Mouse (Mus musculus): ENCODE measurements around the gene Phospho1. TPM values are rescaled to one million over a fixed set of nuclear protein-coding genes. Genes with fewer than 3 reads are reported as not detected.
A peak's percentile ranks its signal among the peaks of the same experiment; 100 is the strongest.

Phospho1 gene
- polyA plus RNA-seq, 1 experiment: 278 TPM

DNA sequence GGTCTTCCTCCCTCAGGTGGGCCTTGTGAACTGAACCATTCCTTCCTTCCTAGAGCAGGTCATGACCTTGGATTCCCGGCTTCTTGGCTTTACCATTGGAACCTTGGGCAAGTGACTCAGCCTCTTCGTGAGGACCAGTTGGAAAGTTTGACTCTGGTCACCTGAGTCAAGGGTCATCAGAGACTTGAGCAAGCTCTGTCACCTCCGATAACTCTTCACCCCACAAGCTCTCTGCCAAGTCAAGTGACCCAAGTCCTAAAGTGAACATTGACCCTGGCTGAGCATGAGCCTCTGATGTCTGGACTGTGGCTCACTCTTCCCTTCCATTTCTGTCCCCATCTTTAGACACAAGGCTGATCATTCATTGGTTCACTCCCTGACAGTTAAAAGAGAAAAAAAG, 2.8 kb upstream of the Phospho1 start:
- Histone ChIP-seq H3K27me3 (ENCODE audit: control insufficient read depth, insufficient read depth, low read length) (no peaks in the 10 kb centered on the region), H3K4me3 (ENCODE audit: low read depth, low read length) (no peak overlapping the region), H3K36me3 (ENCODE audit: control insufficient read depth, insufficient read depth, low read length) (no peaks in the 10 kb centered on the region), H3K4me1 (ENCODE audit: control insufficient read depth, insufficient read depth, insufficient read length, low read length) (peaks cover 17% of the 10 kb centered on the region; the same call in 1 of the 2 replicates), H3K27ac (ENCODE audit: insufficient read depth, low read depth, low read length) (peak overlapping the region; percentile 87)
- WGBS: 61% methylated on average over 3 of the region's 3 CpGs
- TF ChIP-seq CTCF (IDR thresholded peaks at IDR 0.05; ENCODE audit: extremely low read depth, insufficient read length, insufficient replicate concordance, low read depth, low read length): no peak
- TF ChIP-seq POLR2A (IDR thresholded peaks at IDR 0.05; ENCODE audit: low read depth, low read length): no peak

DNA sequence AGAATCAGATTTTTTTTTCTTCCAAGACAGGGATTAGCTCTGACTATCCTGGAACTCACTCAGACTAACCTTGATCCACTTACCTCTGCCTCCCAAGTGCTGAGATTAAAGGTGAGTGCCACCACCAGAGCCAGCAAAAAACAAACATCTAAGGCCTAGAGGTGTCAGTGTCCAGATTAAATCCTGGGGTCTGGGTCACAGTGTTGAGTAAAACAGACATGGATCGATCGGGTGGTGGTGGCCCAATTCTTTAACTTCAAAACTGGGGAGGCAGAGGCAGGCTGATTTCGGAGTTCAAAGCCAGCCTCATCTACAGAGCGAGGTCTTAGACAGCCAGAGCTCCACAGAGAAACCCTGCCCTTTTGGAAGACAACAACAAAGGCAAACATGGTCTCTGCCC, 1.9 kb upstream of the Phospho1 start:
- Histone ChIP-seq H3K4me3 (ENCODE audit: low read depth, low read length) (no peak overlapping the region), H3K27ac (ENCODE audit: insufficient read depth, low read depth, low read length) (no peak overlapping the region), H3K36me3 (ENCODE audit: control insufficient read depth, insufficient read depth, low read length) (no peaks in the 10 kb centered on the region), H3K4me1 (ENCODE audit: control insufficient read depth, insufficient read depth, insufficient read length, low read length) (peaks cover 17% of the 10 kb centered on the region; the same call in 1 of the 2 replicates), H3K27me3 (ENCODE audit: control insufficient read depth, insufficient read depth, low read length) (no peaks in the 10 kb centered on the region)
- TF ChIP-seq POLR2A (IDR thresholded peaks at IDR 0.05; ENCODE audit: low read depth, low read length): no peak
- no peak for TF ChIP-seq CTCF (IDR thresholded peaks at IDR 0.05; ENCODE audit: extremely low read depth, insufficient read length, insufficient replicate concordance, low read depth, low read length)
- WGBS: 94% methylated on average over 4 of the region's 4 CpGs

DNA sequence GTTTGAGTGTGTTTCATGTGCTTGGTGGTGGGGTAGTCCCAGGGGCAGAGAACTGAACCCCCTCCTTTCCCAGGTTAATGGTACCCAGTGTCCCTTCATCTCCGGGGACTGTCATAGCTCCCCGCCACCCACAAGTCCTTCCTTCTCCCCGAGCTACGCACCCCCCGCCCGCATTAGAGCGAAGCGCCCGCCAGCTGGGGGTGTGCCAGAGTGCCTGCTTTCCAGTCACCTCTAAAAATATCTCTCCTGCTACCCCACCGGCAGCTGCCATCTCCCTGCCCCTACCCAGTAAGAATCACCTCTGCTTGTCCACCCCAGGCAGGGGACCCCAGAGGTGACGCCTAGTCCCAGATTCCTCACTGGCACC, 561 bp downstream of the Phospho1 start:
- H3K4me1 ChIP-seq (ENCODE audit: control insufficient read depth, insufficient read depth, insufficient read length, low read length): peaks cover 25% of the 10 kb centered on the region
- 9% methylated on average over 11 of the region's 11 CpGs for WGBS
- H3K27me3 ChIP-seq (ENCODE audit: control insufficient read depth, insufficient read depth, low read length): no peaks in the 10 kb centered on the region

DNA sequence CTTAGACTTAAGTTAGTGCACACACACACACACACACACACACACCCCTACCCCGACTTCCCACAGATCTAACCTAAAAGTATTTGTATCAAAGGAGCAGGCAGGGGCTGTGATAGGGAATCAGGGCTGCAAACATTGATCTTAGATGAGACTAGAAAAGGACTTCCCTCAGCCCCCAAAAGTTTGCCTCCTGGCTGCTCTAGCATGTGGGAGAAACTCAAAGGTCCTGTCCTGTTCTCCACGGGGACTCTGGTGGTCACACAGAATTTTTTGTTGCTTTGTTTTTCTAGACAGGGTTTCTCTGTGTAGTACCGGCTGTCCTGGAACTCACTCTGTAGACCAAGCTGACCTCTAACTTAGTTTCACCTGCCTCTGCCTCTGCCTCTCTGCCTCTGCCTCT, 1.3 kb downstream of the Phospho1 start:
- TF ChIP-seq POLR2A (IDR thresholded peaks at IDR 0.05; ENCODE audit: low read depth, low read length) (no peak), CTCF (IDR thresholded peaks at IDR 0.05; ENCODE audit: extremely low read depth, insufficient read length, insufficient replicate concordance, low read depth, low read length) (no peak)
- Histone ChIP-seq H3K27me3 (ENCODE audit: control insufficient read depth, insufficient read depth, low read length) (no peaks in the 10 kb centered on the region), H3K4me1 (ENCODE audit: control insufficient read depth, insufficient read depth, insufficient read length, low read length) (peaks cover 29% of the 10 kb centered on the region), H3K27ac (ENCODE audit: insufficient read depth, low read depth, low read length) (peak overlapping the region; percentile 94), H3K36me3 (ENCODE audit: control insufficient read depth, insufficient read depth, low read length) (0 out of 2 replicates have a peak, but pooled peaks cover 3% of the 10 kb centered on the region), H3K4me3 (ENCODE audit: low read depth, low read length) (peak overlapping the region; percentile 28; the same call in 1 of the 2 replicates)
- 60% methylated on average over 3 of the region's 3 CpGs for WGBS

More for the DNA sequence above, 561 bp downstream of the Phospho1 start:
- no peak; the same call in 1 of the 2 replicates for TF ChIP-seq POLR2A (IDR thresholded peaks at IDR 0.05; ENCODE audit: low read depth, low read length)
- no peak for TF ChIP-seq CTCF (IDR thresholded peaks at IDR 0.05; ENCODE audit: extremely low read depth, insufficient read length, insufficient replicate concordance, low read depth, low read length)
- H3K36me3 ChIP-seq (ENCODE audit: control insufficient read depth, insufficient read depth, low read length): no peaks in the 10 kb centered on the region
- peak overlapping the region; percentile 94 for H3K27ac ChIP-seq (ENCODE audit: insufficient read depth, low read depth, low read length)
- peak overlapping the region; percentile 84 for H3K4me3 ChIP-seq (ENCODE audit: low read depth, low read length)

DNA sequence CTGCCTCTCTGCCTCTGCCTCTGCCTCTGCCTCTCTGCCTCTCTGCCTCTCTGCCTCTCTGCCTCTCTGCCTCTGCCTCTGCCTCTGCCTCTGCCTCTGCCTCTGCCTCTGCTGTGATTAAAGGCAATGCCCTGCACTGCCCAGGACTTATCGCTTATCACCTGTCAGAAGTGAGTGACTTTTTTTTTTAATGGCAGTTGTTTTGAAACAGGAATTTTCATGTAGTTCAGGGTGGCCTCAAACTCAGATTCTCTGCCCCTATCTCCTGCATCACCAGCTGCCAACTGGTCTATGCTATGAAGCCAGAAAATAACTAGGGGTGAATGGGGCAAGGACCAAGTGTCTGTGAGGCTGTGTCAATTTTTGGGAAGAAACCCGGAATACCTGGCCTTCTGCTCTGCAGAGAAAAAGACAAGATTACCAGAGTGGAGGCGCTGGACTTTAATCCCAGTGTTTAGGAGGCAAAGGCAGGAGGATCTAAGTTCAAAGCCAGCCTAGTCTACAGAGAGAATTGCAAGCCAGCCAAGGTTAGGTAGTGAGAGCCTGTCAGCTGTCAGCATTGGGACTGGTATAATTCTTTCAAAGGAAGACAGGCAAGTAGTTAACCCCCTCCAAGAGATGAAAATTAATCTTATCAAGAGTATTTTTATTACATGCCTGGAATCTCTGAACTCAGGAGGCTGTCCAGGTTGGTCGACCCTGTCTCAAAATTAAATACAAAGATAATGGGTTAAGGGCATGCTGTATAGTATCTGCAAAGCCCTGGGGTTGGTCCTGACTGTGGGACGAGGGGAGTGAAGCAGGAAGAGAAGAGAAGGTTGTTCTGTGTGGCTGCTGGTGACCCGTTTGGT, 2.2 kb downstream of the Phospho1 start:
- WGBS: 28% methylated on average over 6 of the region's 6 CpGs
- H3K36me3 ChIP-seq (ENCODE audit: control insufficient read depth, insufficient read depth, low read length): 0 out of 2 replicates have a peak, but pooled peaks cover 6% of the 10 kb centered on the region
- no peak for TF ChIP-seq CTCF (IDR thresholded peaks at IDR 0.05; ENCODE audit: extremely low read depth, insufficient read length, insufficient replicate concordance, low read depth, low read length)
- TF ChIP-seq POLR2A (IDR thresholded peaks at IDR 0.05; ENCODE audit: low read depth, low read length): no peak
- no peak overlapping the region for H3K4me3 ChIP-seq (ENCODE audit: low read depth, low read length)
- H3K27ac ChIP-seq (ENCODE audit: insufficient read depth, low read depth, low read length): peak overlapping the region; percentile 96
- no peaks in the 10 kb centered on the region for H3K27me3 ChIP-seq (ENCODE audit: control insufficient read depth, insufficient read depth, low read length)
- peaks cover 34% of the 10 kb centered on the region for H3K4me1 ChIP-seq (ENCODE audit: control insufficient read depth, insufficient read depth, insufficient read length, low read length)

DNA sequence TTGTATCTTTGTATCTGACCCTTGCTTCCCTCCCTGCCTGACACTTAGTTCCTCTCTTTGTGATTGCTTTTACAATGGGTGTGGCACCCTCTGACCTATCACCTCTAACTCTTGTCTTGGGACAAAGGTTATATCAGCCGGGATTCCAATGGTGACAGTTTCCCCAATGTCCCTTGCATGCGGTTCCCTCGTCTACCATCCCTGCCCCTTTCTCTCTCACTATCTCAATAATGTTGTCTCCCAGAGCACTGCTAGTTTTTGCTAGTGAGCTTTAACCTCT, 2.8 kb downstream of the Phospho1 start:
- 5% methylated on average over 3 of the region's 3 CpGs for WGBS
- Histone ChIP-seq H3K36me3 (ENCODE audit: control insufficient read depth, insufficient read depth, low read length) (0 out of 2 replicates have a peak, but pooled peaks cover 10% of the 10 kb centered on the region), H3K4me3 (ENCODE audit: low read depth, low read length) (no peak overlapping the region), H3K27ac (ENCODE audit: insufficient read depth, low read depth, low read length) (peak overlapping the region; percentile 96), H3K27me3 (ENCODE audit: control insufficient read depth, insufficient read depth, low read length) (no peaks in the 10 kb centered on the region), H3K4me1 (ENCODE audit: control insufficient read depth, insufficient read depth, insufficient read length, low read length) (peaks cover 34% of the 10 kb centered on the region)
- TF ChIP-seq CTCF (IDR thresholded peaks at IDR 0.05; ENCODE audit: extremely low read depth, insufficient read length, insufficient replicate concordance, low read depth, low read length) (no peak), POLR2A (IDR thresholded peaks at IDR 0.05; ENCODE audit: low read depth, low read length) (no peak)

DNA sequence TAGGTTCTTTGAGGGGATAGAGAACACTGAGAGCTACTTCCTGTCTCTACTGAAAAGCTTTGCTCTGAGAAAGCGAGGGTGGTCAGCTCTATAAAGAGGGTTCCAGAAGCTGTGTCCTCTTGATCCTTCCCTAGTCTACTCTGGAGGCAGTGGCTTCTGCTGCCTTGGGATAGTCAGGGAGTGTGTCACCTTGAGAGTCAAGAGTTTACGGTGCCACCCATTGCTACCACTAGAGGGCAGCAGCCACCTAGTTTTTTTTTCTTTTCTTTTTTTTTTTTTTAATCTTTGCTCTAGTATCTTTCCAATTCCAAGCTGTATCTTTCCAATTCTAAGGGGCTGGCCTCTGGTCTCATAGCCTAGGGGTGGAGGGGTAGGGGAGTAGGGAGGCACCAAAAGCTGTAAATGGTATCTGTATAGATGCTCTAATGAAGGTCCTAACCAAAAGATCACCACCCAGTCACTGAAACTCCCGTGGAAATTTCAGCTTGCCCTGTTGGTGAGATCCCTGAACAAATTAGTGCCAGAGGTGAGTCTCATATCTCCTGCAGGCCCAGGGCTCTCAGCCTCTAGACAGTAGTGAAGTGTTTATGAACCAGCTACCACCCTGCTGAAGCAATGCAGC, 3.3 kb downstream of the Phospho1 start:
- WGBS: 9% methylated on average over 3 of the region's 3 CpGs

More for the DNA sequence above, 3.3 kb downstream of the Phospho1 start:
- Histone ChIP-seq H3K36me3 (ENCODE audit: control insufficient read depth, insufficient read depth, low read length) (0 out of 2 replicates have a peak, but pooled peaks cover 11% of the 10 kb centered on the region), H3K27ac (ENCODE audit: insufficient read depth, low read depth, low read length) (peak overlapping the region; percentile 96), H3K4me1 (ENCODE audit: control insufficient read depth, insufficient read depth, insufficient read length, low read length) (peaks cover 37% of the 10 kb centered on the region), H3K27me3 (ENCODE audit: control insufficient read depth, insufficient read depth, low read length) (no peaks in the 10 kb centered on the region), H3K4me3 (ENCODE audit: low read depth, low read length) (peak overlapping the region; percentile 12; the same call in 1 of the 2 replicates)
- peak; percentile 64; the same call in 1 of the 2 replicates for TF ChIP-seq CTCF (IDR thresholded peaks at IDR 0.05; ENCODE audit: extremely low read depth, insufficient read length, insufficient replicate concordance, low read depth, low read length)
- TF ChIP-seq POLR2A (IDR thresholded peaks at IDR 0.05; ENCODE audit: low read depth, low read length): no peak

All from small intestine, adult 2 months (tissue).